Mouse (Mus musculus): ENCODE data around the gene Glycam1. TPM values are rescaled to one million over a fixed set of nuclear protein-coding genes. Genes with fewer than 3 reads are reported as not detected.

The Glycam1 gene
- polyA plus RNA-seq, 1 experiment: 4.9 TPM

DNA sequence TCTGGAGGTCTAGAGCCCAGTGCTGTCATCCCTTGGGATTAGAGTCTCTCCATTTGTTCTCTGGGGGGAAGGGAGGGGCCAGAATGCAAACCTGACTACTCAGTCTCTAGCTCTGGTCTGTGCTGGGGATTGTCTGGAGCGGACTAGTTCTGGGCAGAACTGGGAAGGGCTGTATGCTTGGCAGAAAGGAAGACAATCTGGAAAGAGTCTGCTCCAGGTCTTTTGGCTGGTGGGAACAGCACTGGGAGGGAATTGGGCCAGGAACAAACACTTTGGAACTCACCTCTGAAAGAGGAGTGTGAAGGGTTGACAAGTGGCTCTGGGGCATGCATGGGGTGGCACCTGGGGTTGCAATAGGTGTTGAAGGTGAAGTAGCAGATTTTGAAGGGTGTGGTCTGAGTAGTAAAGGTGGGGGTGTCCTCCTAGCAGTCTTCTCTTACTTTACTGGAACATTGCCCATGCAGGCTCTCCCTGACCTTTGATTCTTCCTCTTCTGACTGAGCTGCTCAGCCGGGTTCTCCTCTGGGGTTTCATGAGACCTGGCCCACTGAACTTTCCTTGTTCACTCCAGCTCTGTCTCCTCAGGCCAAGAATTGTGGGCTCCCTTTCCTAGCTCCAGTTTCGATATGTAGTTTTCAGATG lies 42.3 kb downstream of the Glycam1 start:
- WGBS: 24% methylated on average over 3 of the region's 3 CpGs
- peak; percentile 52 for DNase-seq (ENCODE audit: low read depth, low spot score)

- 55% methylated on average over 4 of the region's 4 CpGs for WGBS
- no peak for DNase-seq (ENCODE audit: low read depth, low spot score)
Measured at GRCm38 (mm10) chr15:103519386-103520378, 45.2 kb downstream of the Glycam1 start.

DNA sequence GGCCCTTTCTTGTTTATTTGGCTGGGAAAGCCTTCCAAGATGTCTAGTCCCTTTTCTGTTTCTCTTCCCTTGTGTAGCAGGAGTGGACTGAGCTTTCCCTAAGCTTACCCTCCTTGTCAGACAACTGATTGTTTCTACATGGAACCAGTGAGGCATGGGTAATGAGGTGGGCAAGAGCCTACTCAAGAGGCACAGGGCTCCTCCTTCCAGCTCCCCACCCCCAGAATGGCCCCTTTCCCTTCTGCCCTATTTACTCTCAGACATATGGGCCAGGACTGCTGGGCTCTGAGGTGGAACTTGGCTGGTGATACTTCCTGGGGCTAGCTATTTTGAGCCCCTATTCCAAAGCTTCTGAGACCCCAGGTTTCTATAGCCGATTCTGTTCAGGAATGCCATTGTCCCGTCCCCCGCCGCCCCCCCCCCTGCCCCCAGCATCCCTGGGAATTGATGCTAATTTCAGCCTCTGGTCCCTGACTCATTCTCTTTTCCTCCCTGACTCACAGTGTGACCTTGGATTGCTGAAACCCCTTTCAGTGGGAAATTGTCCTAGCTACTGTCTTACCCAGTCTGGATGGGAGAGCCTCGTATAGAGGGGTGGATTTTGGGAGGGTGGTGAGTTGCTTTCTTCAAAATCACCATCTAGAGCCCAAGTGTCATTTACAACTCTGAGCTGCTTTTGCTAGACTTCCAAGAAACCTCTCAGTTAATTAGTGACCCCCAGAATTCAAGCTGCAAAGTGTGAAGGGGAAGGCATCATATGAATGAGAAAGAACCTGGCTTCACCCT lies 46.1 kb downstream of the Glycam1 start:
- WGBS: 62% methylated on average over 5 of the region's 5 CpGs
- DNase-seq (ENCODE audit: low read depth, low spot score): no peak

DNA sequence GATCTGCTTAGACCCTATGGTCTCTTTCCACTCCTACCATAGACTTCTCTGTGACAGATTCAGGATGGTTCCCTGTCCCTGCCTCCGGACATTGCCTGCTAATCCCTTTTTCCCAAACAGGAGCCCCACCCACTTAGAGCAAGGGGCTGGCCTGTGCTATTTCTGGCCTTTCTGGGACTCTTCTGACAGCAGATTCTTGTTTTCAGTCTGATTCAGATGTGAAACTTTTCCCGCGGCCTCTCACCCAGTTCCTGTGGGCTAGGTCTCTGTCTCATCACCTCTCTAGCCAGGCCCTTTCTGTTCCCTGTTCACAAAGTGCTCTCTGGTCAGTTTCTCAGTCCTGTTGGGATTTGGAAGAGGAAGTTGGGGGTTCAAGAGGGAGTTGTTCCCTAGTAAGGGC lies 50.0 kb downstream of the Glycam1 start:
- whole genome bisulfite sequencing: 31% methylated on average over 3 of the region's 3 CpGs
- DNase-seq (ENCODE audit: low read depth, low spot score): no peak

- peak; percentile 85 for DNase-seq (ENCODE audit: low read depth, low spot score)
- 2% methylated on average over 10 of the region's 10 CpGs for WGBS
Measured at GRCm38 (mm10) chr15:103514119-103514518, 50.8 kb downstream of the Glycam1 start.

GRCm38 (mm10) chr15:103513621-103514031 lies 51.3 kb downstream of the Glycam1 start:
- WGBS: 10% methylated on average over 7 of the region's 7 CpGs

More at GRCm38 (mm10) chr15:103513621-103514031, 51.3 kb downstream of the Glycam1 start:
- no peak for DNase-seq (ENCODE audit: low read depth, low spot score)

Other genes with a start within 250 kb of the Glycam1 start
- gene Zfp385a, start 225.0 kb downstream of the Glycam1 start, polyA plus RNA-seq (2012; rRNA removed): 3.8 and 5.9 TPM in 2 replicates
- 20.5 and 27.0 TPM in 2 replicates for gene Itga5, start 198.3 kb downstream of the Glycam1 start, polyA plus RNA-seq (2012; rRNA removed)
- gene Gtsf1, start 134.6 kb downstream of the Glycam1 start, polyA plus RNA-seq (2012; rRNA removed): 0.12 TPM in 1 of 2 replicates, not detected in the other
- gene Gtsf2, start 116.6 kb downstream of the Glycam1 start, polyA plus RNA-seq (2012; rRNA removed): not detected in 2 replicates
- 10.1 and 12.0 TPM in 2 replicates for gene Nckap1l, start 111.3 kb downstream of the Glycam1 start, polyA plus RNA-seq (2012; rRNA removed)
- gene Pde1b, start 62.0 kb downstream of the Glycam1 start, polyA plus RNA-seq (2012; rRNA removed): 8.2 and 8.7 TPM in 2 replicates
- gene Ppp1r1a, start 27.1 kb downstream of the Glycam1 start, polyA plus RNA-seq (2012; rRNA removed): 3.3 and 3.6 TPM in 2 replicates
- not detected in 2 replicates for gene Mucl1, start 190.4 kb upstream of the Glycam1 start, polyA plus RNA-seq (2012; rRNA removed)

Measured in large intestine, adult 2 months (tissue).